ENCODE assay signal across 10 mouse cellular contexts in the genomic region with DNA sequence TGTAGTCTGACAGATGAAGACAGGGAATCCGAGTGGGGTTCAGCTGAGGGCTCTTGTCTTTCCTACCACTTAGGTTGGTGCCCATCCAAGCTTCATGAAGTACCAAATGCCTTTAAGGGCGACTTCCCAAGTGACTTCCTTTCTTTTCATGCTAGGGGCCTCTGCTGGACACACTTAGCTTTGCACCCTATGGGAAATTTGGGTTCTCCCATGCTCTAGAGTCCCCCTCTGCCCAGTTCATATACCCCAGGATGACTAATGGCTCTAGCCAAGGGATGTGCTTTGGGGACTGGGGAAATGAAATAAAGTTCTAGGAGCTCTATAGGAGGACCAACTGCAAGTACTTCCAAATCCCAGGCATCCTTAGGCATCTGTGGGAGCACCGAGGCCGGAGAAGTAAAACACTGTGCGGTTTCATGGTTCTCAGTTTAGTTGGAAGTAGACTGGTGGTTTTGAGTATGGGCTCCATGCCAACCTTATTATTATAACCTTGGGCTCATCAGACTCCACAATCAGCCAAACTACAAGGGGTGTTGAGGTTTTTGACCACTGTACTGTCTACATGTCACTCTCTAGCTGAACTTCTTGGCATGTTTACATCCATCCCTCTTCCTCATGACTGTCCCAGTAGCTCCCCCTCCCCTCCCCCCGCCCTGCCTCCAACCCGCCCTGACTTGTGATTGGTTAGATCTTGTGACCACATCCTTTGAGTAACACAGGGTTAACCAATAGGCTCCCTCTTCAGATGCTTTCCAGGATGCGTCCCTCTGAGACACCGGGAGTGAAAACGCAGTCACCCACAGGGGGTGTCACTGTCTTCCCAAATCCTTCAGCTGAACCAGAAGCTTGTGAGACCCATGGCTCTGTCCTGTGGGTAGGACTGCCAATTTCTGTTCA.
DNase-seq lines count a peak whose midpoint lies in the region; ATAC-seq and TF ChIP-seq lines count a peak whose summit lies in the region.
"Had no signal": no experiment of that assay in that cellular context is flagged by ENCODE, and none has a peak within 500 bp of the region (broad histone marks: within the 10 kb centered on the region; RNA-seq: fewer than 3 reads in every experiment).

No protein-coding gene starts in this region.

- no peak overlapping the region for H3K4me3 ChIP-seq in liver, adult 2 months (ENCODE audit: insufficient read depth, low read depth, low read length)
- no peak overlapping the region for H3K4me3 ChIP-seq in liver, embryonic 12.5 days
- no peak overlapping the region for H3K4me3 ChIP-seq in midbrain, embryonic 14.5 days (replicated peaks; ENCODE audit: low read depth, low read length)
- H3K4me3 ChIP-seq: liver, embryonic 13.5 days had no signal

- no peak for TF ChIP-seq POLR2A in liver, adult 2 months (IDR thresholded peaks at IDR 0.05; ENCODE audit: extremely low read depth, insufficient read depth, low read length)

- H3K27ac ChIP-seq in liver, adult 2 months (replicated peaks; ENCODE audit: insufficient read depth, low read depth, low read length) = no peak overlapping the region
- no peak overlapping the region for H3K27ac ChIP-seq in liver, embryonic 12.5 days
- no peak overlapping the region for H3K27ac ChIP-seq in midbrain, embryonic 14.5 days (replicated peaks; ENCODE audit: low read depth, low read length)
- H3K27ac ChIP-seq: liver, embryonic 13.5 days had no signal

- no peaks in the 10 kb centered on the region for H3K79me2 ChIP-seq in liver, adult 2 months (ENCODE audit: control insufficient read depth, insufficient read depth, low read length)

- H3K36me3 ChIP-seq in liver, adult 2 months (ENCODE audit: control insufficient read depth, insufficient read depth, low read length) = no peaks in the 10 kb centered on the region
- no peaks in the 10 kb centered on the region for H3K36me3 ChIP-seq in liver, embryonic 12.5 days
- no peaks in the 10 kb centered on the region for H3K36me3 ChIP-seq in midbrain, embryonic 14.5 days (ENCODE audit: control insufficient read depth, insufficient read depth, low read length)
- H3K36me3 ChIP-seq: liver, embryonic 13.5 days had no signal

- WGBS in liver, adult 2 months = 81% methylated on average over 10 of the region's 10 CpGs
- 59% methylated on average over 10 of the region's 10 CpGs for WGBS in liver, embryonic 12.5 days (ENCODE audit: insufficient replicate concordance)
- WGBS in midbrain, embryonic 14.5 days = 74% methylated on average over 10 of the region's 10 CpGs

- DNase-seq in CD4-positive, CD25-positive, alpha-beta regulatory T cell, adult 2 months (ENCODE audit: low read depth, low spot score) = peak; percentile 44
- DNase-seq in liver, adult 2 months (ENCODE audit: extremely low read depth, low read depth, low spot score) = peak; percentile 17
- no peak for DNase-seq in midbrain, embryonic 14.5 days
- no peak for DNase-seq in adipocyte (ENCODE audit: low spot score)
- DNase-seq: adrenal gland, adult 8-10 months; liver, embryonic 13.5 days had no signal

- TF ChIP-seq CTCF in liver, adult 2 months (IDR thresholded peaks at IDR 0.05; ENCODE audit: low read depth, low read length) = no peak

- H3K4me1 ChIP-seq in liver, adult 2 months (ENCODE audit: control insufficient read depth, insufficient read depth, low read length) = no peaks in the 10 kb centered on the region
- H3K4me1 ChIP-seq in liver, embryonic 12.5 days = 0 out of 2 replicates have a peak, but pooled peaks cover 12% of the 10 kb centered on the region
- no peaks in the 10 kb centered on the region for H3K4me1 ChIP-seq in midbrain, embryonic 14.5 days (ENCODE audit: control insufficient read depth, insufficient read depth, low read length)

- no peak overlapping the region for H3K4me2 ChIP-seq in liver, embryonic 12.5 days
- H3K4me2 ChIP-seq in midbrain, embryonic 14.5 days (ENCODE audit: low read length) = no peak overlapping the region
- H3K4me2 ChIP-seq: liver, embryonic 13.5 days had no signal

- 0 out of 2 replicates have a peak, but pooled peaks cover under 1% of the 10 kb centered on the region for H3K9me3 ChIP-seq in liver, embryonic 12.5 days (replicated peaks)
- H3K9me3 ChIP-seq in midbrain, embryonic 14.5 days (ENCODE audit: control insufficient read depth, low read length) = no peaks in the 10 kb centered on the region
- H3K9me3 ChIP-seq: liver, embryonic 13.5 days had no signal

- no peak for ATAC-seq in CD4-positive, CD25-positive, alpha-beta regulatory T cell, adult 4 months
- no peak for ATAC-seq in liver, embryonic 12.5 days
- peak; percentile 62 for ATAC-seq in common myeloid progenitor, adult 5-6 weeks (replicated peaks; ENCODE audit: low read depth, poor library complexity, severe bottlenecking)
- peak; percentile 31; the same call in 1 of the 2 replicates for ATAC-seq in neutrophil, adult 5-6 weeks (ENCODE audit: extremely low read depth, insufficient number of reproducible peaks, low FRiP score, poor library complexity, severe bottlenecking)
- ATAC-seq in midbrain, embryonic 14.5 days (ENCODE audit: low FRiP score, low TSS enrichment) = no peak

- no peaks in the 10 kb centered on the region for H3K27me3 ChIP-seq in liver, adult 2 months (ENCODE audit: control insufficient read depth, insufficient read depth, low read length)
- H3K27me3 ChIP-seq in liver, embryonic 12.5 days (replicated peaks) = peaks cover 26% of the 10 kb centered on the region; the same call in 1 of the 2 replicates
- H3K27me3 ChIP-seq in midbrain, embryonic 14.5 days (ENCODE audit: control insufficient read depth, insufficient read depth, low read length) = no peaks in the 10 kb centered on the region

- H3K9ac ChIP-seq in liver, adult 2 months (ENCODE audit: low read depth, low read length) = no peak overlapping the region
- no peak overlapping the region for H3K9ac ChIP-seq in liver, embryonic 12.5 days
- H3K9ac ChIP-seq in midbrain, embryonic 14.5 days (replicated peaks; ENCODE audit: low read length) = no peak overlapping the region
- H3K9ac ChIP-seq: liver, embryonic 13.5 days had no signal

Comparison
In these comparisons a context has a peak if more than half of its experiments do, and no peak if none do; other contexts are left out.
1. DNase-seq: peak in CD4-positive, CD25-positive, alpha-beta regulatory T cell, adult 2 months (single experiment) and liver, adult 2 months (single experiment); none in midbrain, embryonic 14.5 days (single experiment) and adipocyte (single experiment).
2. ATAC-seq: peak in common myeloid progenitor, adult 5-6 weeks (single experiment) and neutrophil, adult 5-6 weeks (single experiment); none in CD4-positive, CD25-positive, alpha-beta regulatory T cell, adult 4 months (single experiment), liver, embryonic 12.5 days (single experiment) and midbrain, embryonic 14.5 days (single experiment).